Mouse (Mus musculus): ENCODE measurements around the gene Abca14.

GRCm38 (mm10) chr7:120201231-120201744, 2.5 kb upstream of the Abca14 start:
- no peak for TF ChIP-seq EP300 (IDR thresholded peaks at IDR 0.05; ENCODE audit: insufficient read depth, low read depth, low read length)
- no peak for TF ChIP-seq POLR2A (IDR thresholded peaks at IDR 0.05; ENCODE audit: insufficient read depth, low read depth, low read length)

All from heart, adult 2 months (tissue).